Mouse (Mus musculus): ENCODE data around the gene Gm11127. TPM values are rescaled to one million over a fixed set of nuclear protein-coding genes. Genes with fewer than 3 reads are reported as not detected.
"Not testable (repeated sequence)": the region's sequence is repeated elsewhere in the genome, so short reads cannot be mapped to it uniquely, and the experiment has no call there.

Gm11127 gene
- not detected in 2 replicates for polyA plus RNA-seq (2014; fragmentation: Nextera tagmentation; extraction: Ambion mirVana)

- not testable (repeated sequence) for H3K27me3 ChIP-seq (ENCODE audit: control insufficient read depth, insufficient read depth, low read length); H3K4me1 ChIP-seq (ENCODE audit: control insufficient read depth, insufficient read depth, low read length); H3K4me3 ChIP-seq (ENCODE audit: low read depth, low read length); H3K4me2 ChIP-seq; H3K36me3 ChIP-seq (ENCODE audit: control insufficient read depth, insufficient read depth, low read length); H3K9me3 ChIP-seq (replicated peaks; ENCODE audit: control insufficient read depth, low read length); H3K9ac ChIP-seq (ENCODE audit: low read depth, low read length); H3K27ac ChIP-seq (ENCODE audit: low read depth, low read length); ATAC-seq (replicated peaks; ENCODE audit: insufficient number of reproducible peaks, low FRiP score, low TSS enrichment)
- 53% methylated on average over 1 of the region's 1 CpGs for WGBS (ENCODE audit: insufficient replicate concordance)
Measured at GRCm38 (mm10) chr17:36058362-36058761, at the start of gene Gm11127. Gene Gm11127 (minus strand): TSS chr17:36058371.

GRCm38 (mm10) chr17:36102091-36102490 is 43.9 kb upstream of the Gm11127 start:
- not testable (repeated sequence) for H3K27ac ChIP-seq (ENCODE audit: low read depth, low read length); H3K4me1 ChIP-seq (ENCODE audit: control insufficient read depth, insufficient read depth, low read length); H3K4me2 ChIP-seq; H3K9ac ChIP-seq (ENCODE audit: low read depth, low read length); H3K36me3 ChIP-seq (ENCODE audit: control insufficient read depth, insufficient read depth, low read length); H3K4me3 ChIP-seq (ENCODE audit: low read depth, low read length); ATAC-seq (replicated peaks; ENCODE audit: insufficient number of reproducible peaks, low FRiP score, low TSS enrichment); H3K9me3 ChIP-seq (replicated peaks; ENCODE audit: control insufficient read depth, low read length); H3K27me3 ChIP-seq (ENCODE audit: control insufficient read depth, insufficient read depth, low read length)
- 83% methylated on average over 11 of the region's 12 CpGs for WGBS (ENCODE audit: insufficient replicate concordance)

GRCm38 (mm10) chr17:36099603-36100002 is 41.4 kb upstream of the Gm11127 start:
- H3K4me3 ChIP-seq (ENCODE audit: low read depth, low read length); H3K4me2 ChIP-seq; H3K27ac ChIP-seq (ENCODE audit: low read depth, low read length); ATAC-seq (replicated peaks; ENCODE audit: insufficient number of reproducible peaks, low FRiP score, low TSS enrichment); H3K4me1 ChIP-seq (ENCODE audit: control insufficient read depth, insufficient read depth, low read length); H3K9ac ChIP-seq (ENCODE audit: low read depth, low read length); H3K27me3 ChIP-seq (ENCODE audit: control insufficient read depth, insufficient read depth, low read length); H3K36me3 ChIP-seq (ENCODE audit: control insufficient read depth, insufficient read depth, low read length); H3K9me3 ChIP-seq (replicated peaks; ENCODE audit: control insufficient read depth, low read length): not testable (repeated sequence)
- 68% methylated on average over 2 of the region's 2 CpGs for WGBS (ENCODE audit: insufficient replicate concordance)

GRCm38 (mm10) chr17:36093936-36094335 is 35.8 kb upstream of the Gm11127 start:
- Histone ChIP-seq H3K36me3 (ENCODE audit: control insufficient read depth, insufficient read depth, low read length) (no peaks in the 10 kb centered on the region), H3K27me3 (ENCODE audit: control insufficient read depth, insufficient read depth, low read length) (0 out of 2 replicates have a peak, but pooled peaks cover 2% of the 10 kb centered on the region), H3K4me1 (ENCODE audit: control insufficient read depth, insufficient read depth, low read length) (no peaks in the 10 kb centered on the region), H3K4me2 (no peak overlapping the region), H3K27ac (ENCODE audit: low read depth, low read length) (no peak overlapping the region), H3K4me3 (ENCODE audit: low read depth, low read length) (no peak overlapping the region), H3K9me3 (replicated peaks; ENCODE audit: control insufficient read depth, low read length) (no peaks in the 10 kb centered on the region), H3K9ac (ENCODE audit: low read depth, low read length) (no peak overlapping the region)
- ATAC-seq (replicated peaks; ENCODE audit: insufficient number of reproducible peaks, low FRiP score, low TSS enrichment) = no peak
- WGBS (ENCODE audit: insufficient replicate concordance) = 10% methylated on average over 3 of the region's 3 CpGs

- H3K27me3 ChIP-seq (ENCODE audit: control insufficient read depth, insufficient read depth, low read length); H3K9ac ChIP-seq (ENCODE audit: low read depth, low read length); H3K9me3 ChIP-seq (replicated peaks; ENCODE audit: control insufficient read depth, low read length); H3K27ac ChIP-seq (ENCODE audit: low read depth, low read length); H3K4me3 ChIP-seq (ENCODE audit: low read depth, low read length); ATAC-seq (replicated peaks; ENCODE audit: insufficient number of reproducible peaks, low FRiP score, low TSS enrichment); H3K36me3 ChIP-seq (ENCODE audit: control insufficient read depth, insufficient read depth, low read length); H3K4me2 ChIP-seq; H3K4me1 ChIP-seq (ENCODE audit: control insufficient read depth, insufficient read depth, low read length): not testable (repeated sequence)
Measured at GRCm38 (mm10) chr17:36092520-36092919, 34.3 kb upstream of the Gm11127 start.

GRCm38 (mm10) chr17:36091933-36092332 is 33.8 kb upstream of the Gm11127 start:
- H3K27ac ChIP-seq (ENCODE audit: low read depth, low read length); H3K27me3 ChIP-seq (ENCODE audit: control insufficient read depth, insufficient read depth, low read length); H3K4me2 ChIP-seq; H3K9ac ChIP-seq (ENCODE audit: low read depth, low read length); H3K4me1 ChIP-seq (ENCODE audit: control insufficient read depth, insufficient read depth, low read length); H3K9me3 ChIP-seq (replicated peaks; ENCODE audit: control insufficient read depth, low read length); ATAC-seq (replicated peaks; ENCODE audit: insufficient number of reproducible peaks, low FRiP score, low TSS enrichment); H3K4me3 ChIP-seq (ENCODE audit: low read depth, low read length); H3K36me3 ChIP-seq (ENCODE audit: control insufficient read depth, insufficient read depth, low read length): not testable (repeated sequence)
- WGBS (ENCODE audit: insufficient replicate concordance) = no CpG with 5 or more reads among the region's 2 CpGs

- H3K9me3 ChIP-seq (replicated peaks; ENCODE audit: control insufficient read depth, low read length); H3K9ac ChIP-seq (ENCODE audit: low read depth, low read length); H3K36me3 ChIP-seq (ENCODE audit: control insufficient read depth, insufficient read depth, low read length); H3K4me2 ChIP-seq; H3K4me1 ChIP-seq (ENCODE audit: control insufficient read depth, insufficient read depth, low read length); ATAC-seq (replicated peaks; ENCODE audit: insufficient number of reproducible peaks, low FRiP score, low TSS enrichment); H3K27ac ChIP-seq (ENCODE audit: low read depth, low read length); H3K4me3 ChIP-seq (ENCODE audit: low read depth, low read length): not testable (repeated sequence)
- 50% methylated on average over 1 of the region's 1 CpGs for WGBS (ENCODE audit: insufficient replicate concordance)
- H3K27me3 ChIP-seq (ENCODE audit: control insufficient read depth, insufficient read depth, low read length) = peaks cover 23% of the 10 kb centered on the region
Measured at GRCm38 (mm10) chr17:36085976-36086375, 27.8 kb upstream of the Gm11127 start.

- 0 out of 2 replicates have a peak, but pooled peaks have one; percentile 22 for ATAC-seq (replicated peaks; ENCODE audit: insufficient number of reproducible peaks, low FRiP score, low TSS enrichment)
- H3K9ac ChIP-seq (ENCODE audit: low read depth, low read length) = peak overlapping the region; percentile 65
- no peaks in the 10 kb centered on the region for H3K36me3 ChIP-seq (ENCODE audit: control insufficient read depth, insufficient read depth, low read length)
- peak overlapping the region; percentile 56 for H3K4me3 ChIP-seq (ENCODE audit: low read depth, low read length)
- peaks cover 23% of the 10 kb centered on the region for H3K27me3 ChIP-seq (ENCODE audit: control insufficient read depth, insufficient read depth, low read length)
- 3% methylated on average over 41 of the region's 42 CpGs for WGBS (ENCODE audit: insufficient replicate concordance)
- H3K4me2 ChIP-seq = peak overlapping the region; percentile 95
- H3K27ac ChIP-seq (ENCODE audit: low read depth, low read length) = no peak overlapping the region
- H3K9me3 ChIP-seq (replicated peaks; ENCODE audit: control insufficient read depth, low read length) = no peaks in the 10 kb centered on the region
- peaks cover 4% of the 10 kb centered on the region; the same call in 1 of the 2 replicates for H3K4me1 ChIP-seq (ENCODE audit: control insufficient read depth, insufficient read depth, low read length)
Measured at GRCm38 (mm10) chr17:36083870-36084451, 25.8 kb upstream of the Gm11127 start.

GRCm38 (mm10) chr17:36083266-36083869 is 25.2 kb upstream of the Gm11127 start:
- Histone ChIP-seq H3K4me3 (ENCODE audit: low read depth, low read length) (peak overlapping the region; percentile 56), H3K4me2 (peak overlapping the region; percentile 95), H3K27me3 (ENCODE audit: control insufficient read depth, insufficient read depth, low read length) (peaks cover 23% of the 10 kb centered on the region), H3K9ac (ENCODE audit: low read depth, low read length) (peak overlapping the region; percentile 65), H3K9me3 (replicated peaks; ENCODE audit: control insufficient read depth, low read length) (no peaks in the 10 kb centered on the region), H3K4me1 (ENCODE audit: control insufficient read depth, insufficient read depth, low read length) (peaks cover 4% of the 10 kb centered on the region; the same call in 1 of the 2 replicates), H3K36me3 (ENCODE audit: control insufficient read depth, insufficient read depth, low read length) (no peaks in the 10 kb centered on the region), H3K27ac (ENCODE audit: low read depth, low read length) (no peak overlapping the region)
- ATAC-seq (replicated peaks; ENCODE audit: insufficient number of reproducible peaks, low FRiP score, low TSS enrichment) = 0 out of 2 replicates have a peak, but pooled peaks have one; percentile 35
- 1% methylated on average over 46 of the region's 46 CpGs for WGBS (ENCODE audit: insufficient replicate concordance)
